Mouse (Mus musculus): ENCODE results near the gene Cd274. TPM values are rescaled to one million over a fixed set of nuclear protein-coding genes. Genes with fewer than 3 reads are reported as not detected.
"Not testable (repeated sequence)": the region's sequence is repeated elsewhere in the genome, so short reads cannot be mapped to it uniquely, and the experiment has no call there.

Cd274 gene
- total RNA-seq, 2 experiments from 2014 or later, result 0.63 to 0.70 TPM

- DNase-seq, result no peak
These were observed 27.5 kb downstream of the Cd274 start for GRCm38 (mm10) chr19:29394721-29395120.

DNA sequence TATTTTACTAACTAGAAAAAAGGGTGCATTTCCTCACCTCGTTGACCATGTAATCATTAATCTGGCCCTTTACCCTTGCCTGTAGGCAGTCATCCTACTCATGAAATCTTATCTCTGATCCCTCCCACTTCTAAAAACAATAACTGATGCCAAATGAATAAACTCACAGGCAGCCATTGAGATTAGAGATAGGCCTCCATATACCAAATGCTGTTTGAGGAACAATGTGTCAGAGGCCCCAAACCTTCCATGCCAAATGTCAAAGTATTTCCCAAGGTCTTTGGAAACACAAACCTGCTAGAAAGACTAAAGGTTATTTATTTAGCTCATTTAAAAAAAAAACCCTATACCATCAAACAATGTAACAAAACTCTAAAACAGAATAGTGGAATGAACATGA is 29.1 kb downstream of the Cd274 start:
- no peak for DNase-seq

DNA sequence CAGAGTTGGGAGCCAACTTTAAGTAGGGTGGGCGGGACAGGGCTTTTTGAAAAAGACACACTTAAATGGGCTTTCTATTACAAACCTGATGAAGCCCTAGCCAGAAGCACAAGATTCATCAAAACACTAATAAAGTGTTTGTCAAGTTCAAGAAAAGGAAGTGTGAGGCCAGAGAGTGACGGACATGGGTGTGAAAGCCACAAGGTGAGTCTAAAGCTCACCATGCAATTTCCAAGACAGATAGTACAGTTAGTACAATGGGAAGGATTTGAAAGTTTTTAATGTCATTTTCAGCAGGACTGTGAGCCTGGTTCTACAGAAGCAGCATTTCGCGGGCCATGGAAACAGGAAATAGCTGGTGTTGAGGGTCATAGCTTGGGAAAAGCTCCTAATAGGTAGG is 32.5 kb downstream of the Cd274 start:
- DNase-seq, result no peak

DNA sequence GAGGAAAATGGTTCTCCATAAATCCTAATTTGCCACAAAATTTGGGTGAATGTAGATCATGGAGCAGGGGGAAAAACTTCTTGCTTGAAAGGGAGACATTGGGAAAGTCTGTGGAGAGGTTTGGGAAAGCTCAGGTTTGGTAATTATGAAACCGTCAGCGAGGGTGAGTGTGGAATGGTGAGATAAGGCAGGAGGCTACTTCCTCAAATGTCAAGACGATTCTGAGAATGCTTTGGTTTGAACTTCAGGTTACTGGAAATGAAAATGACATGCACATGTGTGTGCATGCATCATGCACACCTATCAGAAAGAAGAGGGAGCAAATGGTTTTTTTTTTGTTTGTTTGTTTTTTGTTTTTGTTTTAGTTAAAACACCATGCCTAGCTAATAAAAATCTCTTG is 33.2 kb downstream of the Cd274 start:
- DNase-seq, result no peak

- DNase-seq, result no peak
These were observed 35.4 kb downstream of the Cd274 start for GRCm38 (mm10) chr19:29402621-29403020.

DNA sequence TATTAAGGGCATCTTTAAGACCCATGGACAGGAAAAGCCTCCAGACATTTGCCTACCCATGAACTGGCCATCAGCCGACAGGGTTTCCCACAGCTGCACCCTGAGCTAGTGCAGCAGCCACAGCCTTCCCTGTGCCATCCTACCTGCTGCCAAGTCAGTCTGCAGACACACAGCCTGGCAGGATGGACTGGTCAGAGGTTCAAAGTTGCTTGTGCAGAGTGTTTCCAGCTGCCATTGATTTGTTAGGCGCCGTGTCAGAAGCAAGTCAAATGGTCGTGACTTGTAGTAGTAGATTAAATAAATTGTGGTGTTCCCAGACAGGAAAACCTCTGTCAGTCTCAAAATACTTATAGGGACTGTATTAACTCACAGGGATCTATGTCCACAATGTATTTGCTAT is 36.0 kb downstream of the Cd274 start:
- DNase-seq, result no peak

- no peak for DNase-seq
These were observed 38.1 kb downstream of the Cd274 start for GRCm38 (mm10) chr19:29405388-29405787.

DNA sequence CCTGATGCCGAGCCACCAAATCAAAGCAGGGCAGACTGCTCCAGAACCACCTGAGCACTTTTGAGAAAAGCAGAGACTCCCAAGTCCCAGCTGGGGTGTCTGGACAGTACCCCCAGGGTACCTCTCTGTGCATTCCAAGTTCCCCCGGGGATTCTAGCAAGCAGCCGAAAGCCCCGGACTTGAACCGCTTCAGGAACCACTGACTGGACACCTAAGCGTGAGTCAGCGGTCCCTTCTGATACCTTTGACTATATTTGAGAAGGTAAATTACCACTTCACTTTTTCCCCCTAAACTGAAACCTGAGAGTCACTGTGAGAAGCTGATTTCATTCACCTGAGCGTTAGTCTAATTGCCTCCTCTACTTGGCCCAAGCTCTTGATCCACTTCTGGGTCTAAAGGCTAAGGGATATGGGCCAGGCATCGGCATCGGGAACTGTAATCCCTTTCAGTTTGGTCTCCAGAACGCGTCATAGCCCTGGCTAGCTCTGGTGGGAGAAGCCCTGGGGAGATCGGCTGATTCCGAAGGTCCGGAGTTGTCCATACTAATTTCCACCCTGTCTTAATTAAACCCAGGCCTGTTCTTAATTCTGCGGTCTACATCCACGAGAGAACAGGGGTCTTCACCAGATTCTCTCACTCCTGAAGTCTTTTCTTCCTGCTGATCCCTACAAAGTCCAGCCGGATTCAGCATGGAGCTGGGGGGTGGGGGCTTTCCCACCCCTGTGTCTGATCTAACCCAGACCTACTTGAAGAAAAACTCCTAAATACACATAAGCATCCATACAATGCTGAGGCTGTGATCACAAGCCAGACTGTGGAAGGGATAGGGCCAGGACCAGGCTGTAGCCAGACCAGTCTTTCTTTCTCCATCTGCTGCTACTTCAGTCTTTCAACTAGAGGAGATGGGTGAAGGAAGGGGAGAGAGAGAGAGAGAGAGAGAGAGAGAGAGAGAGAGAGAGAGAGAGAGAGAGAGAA is 39.1 kb downstream of the Cd274 start:
- no peak for DNase-seq

DNA sequence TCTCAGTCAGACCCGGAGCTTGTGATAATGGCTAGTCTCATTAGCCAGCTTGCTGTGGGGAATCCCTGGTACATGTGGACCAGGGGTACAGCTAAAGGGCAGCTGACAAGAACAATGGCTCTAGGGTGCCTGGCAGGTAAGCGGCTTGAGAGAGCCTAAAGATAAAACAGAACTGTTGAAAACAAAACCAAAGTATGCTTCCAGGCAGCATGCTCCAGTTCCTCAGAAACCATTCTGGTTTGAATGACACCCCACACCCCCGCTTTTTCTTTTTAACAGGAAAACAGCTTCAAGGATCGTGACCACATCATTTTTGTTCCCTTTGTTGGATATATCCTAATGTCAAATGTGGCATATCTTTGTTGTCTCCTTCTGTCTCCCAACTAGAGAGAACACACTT is 43.4 kb downstream of the Cd274 start, which contains the start of gene Pdcd1lg2:
Gene Pdcd1lg2 (plus strand): TSS at position 301 of the 400 bp plus-strand sequence.
- no peak for DNase-seq

- no peak for DNase-seq
These were observed 45.5 kb downstream of the Cd274 start for GRCm38 (mm10) chr19:29412476-29413420.

DNA sequence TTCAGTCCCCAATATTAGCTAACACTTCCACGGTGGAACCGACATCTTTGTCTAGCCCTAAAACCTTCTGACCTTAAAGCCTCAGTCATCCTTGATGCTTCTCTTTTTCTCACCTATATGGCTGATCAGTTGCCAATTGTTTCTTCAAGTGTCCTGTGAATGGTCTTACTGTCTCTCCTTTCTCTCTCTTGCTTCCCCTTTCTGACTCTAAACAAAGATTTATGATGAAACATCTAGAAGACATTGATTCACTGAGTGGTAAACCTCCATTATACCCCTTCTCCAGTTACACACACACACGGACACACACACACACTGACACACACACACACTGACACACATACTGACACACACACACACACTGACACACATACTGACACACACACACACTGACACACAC is 47.3 kb downstream of the Cd274 start:
- DNase-seq, result no peak

- not testable (repeated sequence) for DNase-seq
These were observed 47.7 kb downstream of the Cd274 start for GRCm38 (mm10) chr19:29414917-29415316.

GRCm38 (mm10) chr19:29416393-29416902 is 49.2 kb downstream of the Cd274 start:
- DNase-seq, result no peak

DNA sequence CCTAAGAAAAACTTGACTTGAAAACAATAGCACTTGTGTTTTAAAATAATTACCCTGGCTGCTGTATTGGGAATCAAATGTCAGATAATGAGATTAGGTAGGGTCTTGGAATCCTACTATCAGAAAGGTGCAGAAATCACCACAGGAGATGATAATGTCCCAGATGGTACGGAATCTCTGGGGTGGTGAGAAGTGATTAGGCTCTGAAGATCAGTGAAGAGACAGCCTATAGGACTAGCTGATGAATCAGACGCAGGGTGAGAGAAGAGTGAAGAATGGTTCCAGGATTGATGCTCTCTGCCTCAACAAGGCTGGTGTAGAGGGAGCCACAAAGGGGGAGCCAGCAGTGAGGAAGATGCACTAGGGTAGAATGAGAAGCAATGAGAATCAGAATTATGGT is 49.9 kb downstream of the Cd274 start:
- DNase-seq, result no peak

DNA sequence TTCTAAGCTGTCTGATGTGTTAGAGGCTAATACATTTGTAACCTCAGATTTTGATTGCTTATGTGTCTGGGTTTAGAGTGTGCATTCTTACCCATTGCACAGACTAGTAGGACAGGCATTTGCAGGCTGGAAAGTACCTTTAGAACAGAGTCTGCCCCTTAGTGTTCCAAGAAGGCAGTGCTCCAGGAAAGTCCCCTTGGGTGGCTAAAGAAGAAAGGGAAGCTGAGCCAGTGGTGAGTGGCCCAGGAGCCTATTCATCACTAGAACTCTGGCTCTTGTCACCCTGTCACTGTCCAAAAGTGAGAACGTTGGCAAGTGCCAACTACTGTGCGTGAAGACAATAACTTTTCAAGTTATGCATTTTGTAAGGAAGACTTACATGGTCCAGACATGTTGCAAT is 50.6 kb downstream of the Cd274 start:
- DNase-seq, result no peak

- no peak for DNase-seq
These were observed 51.4 kb downstream of the Cd274 start for GRCm38 (mm10) chr19:29418661-29419115.

- DNase-seq, result no peak
These were observed 52.3 kb downstream of the Cd274 start for GRCm38 (mm10) chr19:29419506-29419905.

DNA sequence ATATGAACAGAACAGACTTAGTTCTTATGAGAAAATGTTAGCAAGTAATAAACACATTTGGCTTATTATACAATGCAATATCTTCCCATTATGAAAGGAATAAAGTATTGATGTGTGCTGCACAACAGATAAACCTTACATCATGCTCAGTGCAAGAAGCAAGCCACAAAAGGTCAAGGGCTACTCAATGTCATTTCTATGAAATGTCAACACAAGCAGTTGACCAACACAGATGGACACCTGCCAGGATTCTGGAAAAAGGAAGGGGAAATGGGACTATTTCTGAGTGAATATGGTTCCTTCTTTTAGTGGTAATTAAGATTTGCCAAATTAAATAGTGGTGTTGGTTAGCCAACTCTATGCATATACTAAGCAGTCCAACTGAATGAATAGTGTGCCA is 52.7 kb downstream of the Cd274 start:
- DNase-seq, result no peak

DNA sequence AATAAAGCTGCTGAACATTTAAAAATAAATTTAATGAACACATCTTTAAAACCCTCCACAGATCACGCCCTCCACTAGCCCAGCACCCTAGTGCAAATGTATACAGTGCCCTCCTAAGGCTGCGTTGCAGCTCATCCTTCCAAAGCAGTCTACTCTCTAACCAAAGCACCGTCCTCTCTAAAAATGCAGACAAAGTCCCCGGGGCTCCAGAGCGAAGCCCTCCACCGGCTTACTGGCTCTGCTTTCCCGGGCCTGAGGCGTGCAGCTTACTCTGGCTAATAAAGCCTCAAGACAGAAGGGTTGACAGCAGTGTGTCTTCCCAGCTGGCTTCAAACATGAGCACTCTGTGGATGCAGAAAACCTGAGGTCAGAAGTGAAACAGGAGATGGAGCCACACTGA is 53.1 kb downstream of the Cd274 start:
- DNase-seq, result no peak

GRCm38 (mm10) chr19:29422013-29422645 is 54.9 kb downstream of the Cd274 start:
- no peak for DNase-seq

DNA sequence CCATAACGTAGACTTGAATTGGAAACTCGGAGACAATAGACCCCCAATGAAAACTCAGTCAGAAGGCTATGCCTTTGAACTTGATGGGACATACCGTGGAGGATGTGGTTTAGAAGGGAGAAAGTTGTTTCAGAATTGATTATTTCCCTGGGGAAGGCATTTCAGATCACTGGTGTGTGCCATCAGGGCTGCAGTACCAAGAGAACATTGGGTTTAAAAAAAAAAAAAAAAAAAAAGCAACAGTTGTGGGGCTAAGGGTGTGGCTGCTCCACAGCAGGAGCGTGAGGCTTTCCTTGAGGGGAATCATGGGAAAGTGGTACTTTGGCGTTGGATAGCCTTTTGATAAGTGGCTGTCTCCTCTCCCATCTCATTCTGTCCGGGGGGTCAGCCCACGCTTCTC is 55.5 kb downstream of the Cd274 start:
- no peak for DNase-seq

DNA sequence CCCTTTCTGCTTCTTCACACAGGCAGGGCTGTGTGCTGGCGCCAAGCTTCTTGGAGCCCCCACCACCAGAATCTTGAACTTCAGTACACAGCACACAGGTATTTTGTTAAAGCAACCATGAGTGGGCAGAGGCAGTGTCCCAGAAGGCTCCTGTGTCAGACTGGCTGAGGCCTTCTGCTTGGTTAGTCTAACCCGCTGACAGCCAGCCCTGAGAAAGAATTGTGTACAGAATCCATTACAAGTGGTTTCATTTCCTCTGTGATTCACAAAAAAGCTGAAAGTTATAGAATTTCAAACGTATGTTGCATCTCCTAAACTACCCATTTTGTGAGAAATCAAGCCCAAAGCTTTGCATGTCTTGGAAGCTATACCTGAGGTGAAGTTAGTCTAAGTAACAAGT is 63.3 kb downstream of the Cd274 start:
- no peak for DNase-seq

Measured in gastrocnemius, postnatal 10 days (tissue).